Mouse (Mus musculus): ENCODE results near the gene Kcmf1. TPM values are rescaled to one million over a fixed set of nuclear protein-coding genes. Genes with fewer than 3 reads are reported as not detected.
"Not testable (repeated sequence)": the region's sequence is repeated elsewhere in the genome, so short reads cannot be mapped to it uniquely, and the experiment has no call there.

Gene Kcmf1
- polyA plus RNA-seq, 1 experiment from 2014 or later = 40.7 TPM

GRCm38 (mm10) chr6:72876629-72877028 lies 23.1 kb downstream of the Kcmf1 start:
- H3K4me3 ChIP-seq (ENCODE audit: low read depth, low read length) = no peak overlapping the region
- no peak overlapping the region for H3K9ac ChIP-seq (ENCODE audit: low read length)
- no peaks in the 10 kb centered on the region for H3K27me3 ChIP-seq (replicated peaks; ENCODE audit: control insufficient read depth, insufficient read depth, low read length)
- H3K4me1 ChIP-seq (replicated peaks; ENCODE audit: control insufficient read depth, insufficient read depth, low read length) = peaks cover 11% of the 10 kb centered on the region; the same call in 1 of the 2 replicates
- H3K9me3 ChIP-seq (ENCODE audit: control insufficient read depth, low read length) = no peaks in the 10 kb centered on the region
- WGBS = 92% methylated on average over 6 of the region's 6 CpGs
- ATAC-seq (replicated peaks; ENCODE audit: low FRiP score, low TSS enrichment, low read depth) = no peak
- no peak overlapping the region for H3K4me2 ChIP-seq (ENCODE audit: low read length)
- no peak overlapping the region for H3K27ac ChIP-seq (ENCODE audit: low read depth)
- no peak for DNase-seq (ENCODE audit: low spot score)
- 0 out of 2 replicates have a peak, but pooled peaks cover 3% of the 10 kb centered on the region for H3K36me3 ChIP-seq (ENCODE audit: control insufficient read depth, insufficient read depth, low read length)

DNA sequence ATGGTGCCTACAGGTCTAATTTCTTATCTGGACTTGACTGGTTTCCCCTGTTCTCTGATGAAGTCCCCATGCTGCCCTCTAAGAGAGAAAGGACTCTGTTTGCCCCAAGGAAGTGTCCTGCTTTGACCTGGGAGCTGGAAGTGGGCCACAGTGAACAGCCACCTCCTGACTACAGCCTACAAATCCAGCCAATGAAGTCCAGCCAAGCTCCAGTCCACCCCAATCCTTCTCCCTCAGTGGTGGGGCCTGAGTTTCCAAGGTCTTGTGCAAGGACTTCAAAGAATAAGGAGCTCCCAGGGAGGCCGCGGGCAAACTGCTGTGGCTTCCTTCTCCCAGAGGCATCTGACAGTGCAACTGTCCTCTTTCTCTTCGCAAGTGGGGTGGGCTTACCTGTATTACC lies 26.4 kb downstream of the Kcmf1 start:
- Histone ChIP-seq H3K27me3 (replicated peaks; ENCODE audit: control insufficient read depth, insufficient read depth, low read length) (no peaks in the 10 kb centered on the region), H3K9me3 (ENCODE audit: control insufficient read depth, low read length) (no peaks in the 10 kb centered on the region), H3K4me1 (replicated peaks; ENCODE audit: control insufficient read depth, insufficient read depth, low read length) (peaks cover 25% of the 10 kb centered on the region), H3K36me3 (ENCODE audit: control insufficient read depth, insufficient read depth, low read length) (0 out of 2 replicates have a peak, but pooled peaks cover 3% of the 10 kb centered on the region), H3K27ac (ENCODE audit: low read depth) (no peak overlapping the region), H3K4me2 (ENCODE audit: low read length) (no peak overlapping the region), H3K9ac (ENCODE audit: low read length) (no peak overlapping the region), H3K4me3 (ENCODE audit: low read depth, low read length) (no peak overlapping the region)
- 90% methylated on average over 3 of the region's 3 CpGs for WGBS
- DNase-seq (ENCODE audit: low spot score) = no peak
- no peak for ATAC-seq (replicated peaks; ENCODE audit: low FRiP score, low TSS enrichment, low read depth)

- Histone ChIP-seq H3K4me1 (replicated peaks; ENCODE audit: control insufficient read depth, insufficient read depth, low read length) (peaks cover 25% of the 10 kb centered on the region), H3K9me3 (ENCODE audit: control insufficient read depth, low read length) (no peaks in the 10 kb centered on the region), H3K27ac (ENCODE audit: low read depth) (no peak overlapping the region), H3K27me3 (replicated peaks; ENCODE audit: control insufficient read depth, insufficient read depth, low read length) (no peaks in the 10 kb centered on the region), H3K4me2 (ENCODE audit: low read length) (no peak overlapping the region), H3K4me3 (ENCODE audit: low read depth, low read length) (no peak overlapping the region), H3K36me3 (ENCODE audit: control insufficient read depth, insufficient read depth, low read length) (0 out of 2 replicates have a peak, but pooled peaks cover 3% of the 10 kb centered on the region), H3K9ac (ENCODE audit: low read length) (no peak overlapping the region)
- 89% methylated on average over 1 of the region's 1 CpGs for WGBS
- ATAC-seq (replicated peaks; ENCODE audit: low FRiP score, low TSS enrichment, low read depth) (no peak), DNase-seq (ENCODE audit: low spot score) (no peak)
Observed at GRCm38 (mm10) chr6:72872276-72872675, 27.5 kb downstream of the Kcmf1 start.

GRCm38 (mm10) chr6:72869601-72870000 lies 30.2 kb downstream of the Kcmf1 start:
- H3K27ac ChIP-seq (ENCODE audit: low read depth) = no peak overlapping the region; the same call in 1 of the 2 replicates
- no peak for ATAC-seq (replicated peaks; ENCODE audit: low FRiP score, low TSS enrichment, low read depth)
- H3K4me1 ChIP-seq (replicated peaks; ENCODE audit: control insufficient read depth, insufficient read depth, low read length) = peaks cover 25% of the 10 kb centered on the region
- H3K4me3 ChIP-seq (ENCODE audit: low read depth, low read length) = no peak overlapping the region
- H3K36me3 ChIP-seq (ENCODE audit: control insufficient read depth, insufficient read depth, low read length) = 0 out of 2 replicates have a peak, but pooled peaks cover 7% of the 10 kb centered on the region
- no peak for DNase-seq (ENCODE audit: low spot score)
- no peaks in the 10 kb centered on the region for H3K27me3 ChIP-seq (replicated peaks; ENCODE audit: control insufficient read depth, insufficient read depth, low read length)
- H3K9me3 ChIP-seq (ENCODE audit: control insufficient read depth, low read length) = no peaks in the 10 kb centered on the region
- WGBS = 60% methylated on average over 8 of the region's 8 CpGs
- no peak overlapping the region for H3K9ac ChIP-seq (ENCODE audit: low read length)
- no peak overlapping the region for H3K4me2 ChIP-seq (ENCODE audit: low read length)

DNA sequence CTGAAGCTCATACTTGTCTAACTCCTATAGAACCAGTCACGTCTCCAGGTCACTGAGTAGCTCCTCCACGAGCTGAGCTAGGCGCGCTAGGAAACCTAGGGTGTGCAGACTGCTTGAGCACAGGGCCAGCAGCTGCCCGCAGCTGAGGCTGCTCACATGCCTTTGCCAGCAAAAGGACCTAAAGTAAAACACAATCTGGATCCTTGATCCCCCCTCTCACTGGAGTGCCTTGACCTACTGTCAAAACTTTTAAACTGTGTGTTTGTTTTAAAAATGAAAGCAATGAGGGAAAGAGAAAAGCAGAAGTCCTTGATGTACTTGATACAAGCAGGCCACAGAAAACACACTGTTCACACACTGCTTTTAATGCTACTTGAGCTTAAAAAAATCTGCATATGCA lies 31.1 kb downstream of the Kcmf1 start:
- ATAC-seq (replicated peaks; ENCODE audit: low FRiP score, low TSS enrichment, low read depth) = no peak
- H3K4me2 ChIP-seq (ENCODE audit: low read length) = no peak overlapping the region
- H3K36me3 ChIP-seq (ENCODE audit: control insufficient read depth, insufficient read depth, low read length) = 0 out of 2 replicates have a peak, but pooled peaks cover 12% of the 10 kb centered on the region
- no peak overlapping the region for H3K4me3 ChIP-seq (ENCODE audit: low read depth, low read length)
- H3K9me3 ChIP-seq (ENCODE audit: control insufficient read depth, low read length) = no peaks in the 10 kb centered on the region
- 38% methylated on average over 5 of the region's 5 CpGs for WGBS
- no peak overlapping the region for H3K9ac ChIP-seq (ENCODE audit: low read length)
- peak overlapping the region; percentile 10; the same call in 1 of the 2 replicates for H3K27ac ChIP-seq (ENCODE audit: low read depth)
- H3K27me3 ChIP-seq (replicated peaks; ENCODE audit: control insufficient read depth, insufficient read depth, low read length) = no peaks in the 10 kb centered on the region
- H3K4me1 ChIP-seq (replicated peaks; ENCODE audit: control insufficient read depth, insufficient read depth, low read length) = peaks cover 25% of the 10 kb centered on the region
- no peak for DNase-seq (ENCODE audit: low spot score)

DNA sequence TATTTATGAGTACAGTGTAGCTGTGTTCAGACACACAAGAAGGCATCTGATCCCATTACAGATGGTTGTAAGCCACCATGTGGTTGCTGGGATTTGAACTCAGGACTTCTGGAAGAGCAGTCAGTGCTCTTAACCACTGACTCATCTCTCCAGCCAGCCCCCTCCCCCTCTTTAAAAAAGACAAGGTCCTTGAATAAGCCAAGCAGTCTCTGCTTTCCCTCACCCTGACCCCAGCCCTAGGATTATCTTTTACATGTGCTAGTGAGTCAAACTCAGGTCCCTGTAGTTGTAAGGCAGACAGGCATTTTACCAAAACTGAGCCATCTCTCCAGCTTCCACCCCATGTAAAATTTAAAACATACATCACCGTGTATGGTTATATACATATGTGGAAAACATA lies 32.0 kb downstream of the Kcmf1 start:
- ATAC-seq (replicated peaks; ENCODE audit: low FRiP score, low TSS enrichment, low read depth) (no peak), DNase-seq (ENCODE audit: low spot score) (no peak)
- Histone ChIP-seq H3K4me2 (ENCODE audit: low read length) (no peak overlapping the region), H3K27me3 (replicated peaks; ENCODE audit: control insufficient read depth, insufficient read depth, low read length) (no peaks in the 10 kb centered on the region), H3K9ac (ENCODE audit: low read length) (no peak overlapping the region), H3K9me3 (ENCODE audit: control insufficient read depth, low read length) (no peaks in the 10 kb centered on the region), H3K27ac (ENCODE audit: low read depth) (no peak overlapping the region), H3K4me1 (replicated peaks; ENCODE audit: control insufficient read depth, insufficient read depth, low read length) (peaks cover 25% of the 10 kb centered on the region), H3K4me3 (ENCODE audit: low read depth, low read length) (no peak overlapping the region), H3K36me3 (ENCODE audit: control insufficient read depth, insufficient read depth, low read length) (0 out of 2 replicates have a peak, but pooled peaks cover 9% of the 10 kb centered on the region)
- 92% methylated on average over 1 of the region's 1 CpGs for WGBS

DNA sequence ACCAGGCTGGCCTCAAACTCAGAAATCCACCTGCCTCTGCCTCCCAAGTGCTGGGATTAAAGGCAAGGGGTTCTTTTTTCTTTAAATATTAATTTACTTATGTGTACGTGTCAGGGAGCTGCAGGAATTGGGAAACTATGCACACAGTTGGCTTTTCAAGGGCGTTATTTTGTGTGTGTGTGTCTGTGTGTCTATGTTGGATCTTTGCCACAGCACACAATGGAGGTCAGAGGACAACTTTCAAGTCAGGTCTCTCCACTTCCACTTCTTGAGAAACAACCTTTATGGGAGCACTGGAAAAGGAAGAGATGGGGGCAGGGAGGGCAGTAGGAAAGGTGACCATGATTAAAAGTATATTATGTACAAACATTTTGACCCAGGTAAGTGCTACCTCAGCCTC lies 33.5 kb downstream of the Kcmf1 start:
- Histone ChIP-seq H3K27ac (ENCODE audit: low read depth) (no peak overlapping the region), H3K9ac (ENCODE audit: low read length) (no peak overlapping the region), H3K4me2 (ENCODE audit: low read length) (no peak overlapping the region), H3K4me1 (replicated peaks; ENCODE audit: control insufficient read depth, insufficient read depth, low read length) (peaks cover 18% of the 10 kb centered on the region), H3K36me3 (ENCODE audit: control insufficient read depth, insufficient read depth, low read length) (0 out of 2 replicates have a peak, but pooled peaks cover 9% of the 10 kb centered on the region), H3K27me3 (replicated peaks; ENCODE audit: control insufficient read depth, insufficient read depth, low read length) (no peaks in the 10 kb centered on the region), H3K9me3 (ENCODE audit: control insufficient read depth, low read length) (no peaks in the 10 kb centered on the region), H3K4me3 (ENCODE audit: low read depth, low read length) (no peak overlapping the region)
- ATAC-seq (replicated peaks; ENCODE audit: low FRiP score, low TSS enrichment, low read depth) (no peak), DNase-seq (ENCODE audit: low spot score) (no peak)
- 74% methylated on average over 2 of the region's 2 CpGs for WGBS

DNA sequence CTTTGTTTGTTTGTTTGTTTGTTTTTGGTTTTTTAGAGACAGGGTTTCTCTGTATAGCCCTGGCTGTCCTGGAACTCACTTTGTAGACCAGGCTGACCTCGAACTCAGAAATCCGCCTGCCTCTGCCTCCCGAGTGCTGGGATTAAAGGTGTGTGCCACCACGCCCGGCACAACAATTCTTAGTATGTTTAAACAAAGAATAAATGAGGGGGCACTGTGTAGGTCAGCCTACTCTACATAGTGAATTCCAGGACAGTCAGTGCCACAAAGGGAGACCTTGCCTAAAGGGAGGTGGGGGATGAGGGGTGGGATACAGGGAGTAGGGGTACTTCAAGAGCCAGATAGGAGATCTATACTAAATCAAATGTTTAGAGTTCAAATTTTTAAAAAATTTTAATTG lies 37.1 kb downstream of the Kcmf1 start:
- peaks cover 24% of the 10 kb centered on the region for H3K36me3 ChIP-seq (ENCODE audit: control insufficient read depth, insufficient read depth, low read length)
- not testable (repeated sequence) for DNase-seq (ENCODE audit: low spot score); H3K9me3 ChIP-seq (ENCODE audit: control insufficient read depth, low read length); H3K9ac ChIP-seq (ENCODE audit: low read length); H3K27ac ChIP-seq (ENCODE audit: low read depth); H3K4me3 ChIP-seq (ENCODE audit: low read depth, low read length); H3K4me2 ChIP-seq (ENCODE audit: low read length); H3K27me3 ChIP-seq (replicated peaks; ENCODE audit: control insufficient read depth, insufficient read depth, low read length); H3K4me1 ChIP-seq (replicated peaks; ENCODE audit: control insufficient read depth, insufficient read depth, low read length); ATAC-seq (replicated peaks; ENCODE audit: low FRiP score, low TSS enrichment, low read depth)
- 94% methylated on average over 5 of the region's 5 CpGs for WGBS

DNA sequence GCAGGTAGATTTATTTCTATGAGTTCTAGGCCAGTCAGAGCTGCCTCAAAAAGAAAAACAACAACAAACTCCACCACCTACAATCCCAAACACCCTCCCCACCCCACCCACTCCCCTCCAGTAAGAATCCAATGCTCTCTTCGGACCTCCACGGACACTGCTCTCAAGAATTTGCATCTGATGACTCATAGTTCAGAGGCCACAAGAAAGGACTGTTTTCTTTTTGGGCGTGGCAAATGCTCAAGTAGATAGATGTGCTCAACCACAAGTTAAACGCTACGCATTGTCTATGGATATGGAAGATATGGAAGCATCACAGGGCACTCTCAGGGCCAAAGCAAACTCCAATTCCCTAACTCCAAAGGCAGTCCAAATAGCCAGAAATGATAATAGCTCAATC lies 45.5 kb downstream of the Kcmf1 start:
- ATAC-seq (replicated peaks; ENCODE audit: low FRiP score, low TSS enrichment, low read depth) (no peak), DNase-seq (ENCODE audit: low spot score) (no peak)
- 74% methylated on average over 5 of the region's 5 CpGs for WGBS
- no peaks in the 10 kb centered on the region for H3K27me3 ChIP-seq (replicated peaks; ENCODE audit: control insufficient read depth, insufficient read depth, low read length)
- H3K4me1 ChIP-seq (replicated peaks; ENCODE audit: control insufficient read depth, insufficient read depth, low read length) = no peaks in the 10 kb centered on the region
- peaks cover 72% of the 10 kb centered on the region for H3K36me3 ChIP-seq (ENCODE audit: control insufficient read depth, insufficient read depth, low read length)
- H3K9me3 ChIP-seq (ENCODE audit: control insufficient read depth, low read length) = 0 out of 2 replicates have a peak, but pooled peaks cover 3% of the 10 kb centered on the region
- no peak overlapping the region for H3K4me3 ChIP-seq (ENCODE audit: low read depth, low read length)
- H3K27ac ChIP-seq (ENCODE audit: low read depth) = no peak overlapping the region
- no peak overlapping the region for H3K9ac ChIP-seq (ENCODE audit: low read length)
- H3K4me2 ChIP-seq (ENCODE audit: low read length) = no peak overlapping the region

Measured in intestine, embryonic 14.5 days (tissue).